Mouse (Mus musculus) limb, embryonic 15.5 days (tissue): ENCODE results near the gene Obscn. TPM values are rescaled to one million over a fixed set of nuclear protein-coding genes. Genes with fewer than 3 reads are reported as not detected.

Source experiments
- ATAC-seq: fragments of 200-750 bp; cut with Nextera tagmentation; 2 replicates; pipeline ENCODE4 v1.8.0; 2017; ENCODE audit warnings: low read depth, moderate TSS enrichment; ENCODE audit not compliant: insufficient number of reproducible peaks, low FRiP score, low TSS enrichment
- H3K27ac ChIP-seq: fragments of 300-500 bp; sonication (generic); 2 replicates; pipeline ENCODE4 v1.5.1; 2015; ENCODE audit warnings: moderate library complexity, mild to moderate bottlenecking, inconsistent platforms
- H3K27me3 ChIP-seq: fragments of 300-500 bp; sonication (generic); 2 replicates; pipeline ENCODE4 v1.6.1; 2015; ENCODE audit warnings: inconsistent platforms
- H3K36me3 ChIP-seq: fragments of 300-500 bp; sonication (generic); 2 replicates; pipeline ENCODE4 v1.6.1; 2015; ENCODE audit warnings: inconsistent platforms
- H3K4me1 ChIP-seq: fragments of 300-500 bp; sonication (generic); 2 replicates; pipeline ENCODE4 v1.6.1; 2015; ENCODE audit warnings: inconsistent platforms
- H3K4me2 ChIP-seq: fragments of 300-500 bp; sonication (generic); 2 replicates; pipeline ENCODE4 v1.6.1; 2015; ENCODE audit warnings: mild to moderate bottlenecking, inconsistent platforms
- H3K4me3 ChIP-seq: fragments of 300-500 bp; sonication (generic); 2 replicates; pipeline ENCODE4 v1.5.1; 2015; ENCODE audit warnings: mild to moderate bottlenecking, inconsistent platforms
- H3K9ac ChIP-seq: fragments of 300-500 bp; sonication (generic); 2 replicates; pipeline ENCODE4 v1.6.1; 2015; ENCODE audit warnings: inconsistent platforms
- H3K9me3 ChIP-seq: fragments of 300-500 bp; sonication (generic); 2 replicates; pipeline ENCODE4 v1.6.1; 2016; ENCODE audit warnings: inconsistent platforms
- WGBS: fragments of 180-500 bp; shearing (Covaris S2); methylation state at CpG from one replicate; pipeline ENCODE4 v1.1.7; 2015; 5-methylcytosine and 5-hydroxymethylcytosine counted together
- polyA plus RNA-seq: library from polyadenylated mRNA; unstranded; fragments of >200 nt; fragmentation: Nextera tagmentation; extraction: Ambion mirVana; gene quantifications from 2 replicates; pipeline ENCODE4 v1.2.1, GENCODE M21; 2015

Gene Obscn
- polyA plus RNA-seq, 1 experiment from 2014 or later: 2.2 TPM

- no peak overlapping the region for H3K4me2 ChIP-seq
- no peak overlapping the region for H3K27ac ChIP-seq
- no peaks in the 10 kb centered on the region for H3K27me3 ChIP-seq
- 65% methylated on average over 6 of the region's 6 CpGs for WGBS
- no peaks in the 10 kb centered on the region for H3K36me3 ChIP-seq
- no peaks in the 10 kb centered on the region for H3K4me1 ChIP-seq
- no peak overlapping the region for H3K4me3 ChIP-seq
- no peaks in the 10 kb centered on the region for H3K9me3 ChIP-seq
- ATAC-seq: no peak
- H3K9ac ChIP-seq: no peak overlapping the region
Measured at GRCm38 (mm10) chr11:59026411-59026810, 109.8 kb downstream of the Obscn start.

- no peaks in the 10 kb centered on the region for H3K9me3 ChIP-seq
- no peaks in the 10 kb centered on the region for H3K4me1 ChIP-seq
- no peak overlapping the region for H3K27ac ChIP-seq
- H3K4me3 ChIP-seq: no peak overlapping the region
- no peak overlapping the region for H3K4me2 ChIP-seq
- no peaks in the 10 kb centered on the region for H3K36me3 ChIP-seq
- WGBS: 37% methylated on average over 9 of the region's 9 CpGs
- no peak for ATAC-seq
- H3K27me3 ChIP-seq: no peaks in the 10 kb centered on the region
- H3K9ac ChIP-seq: no peak overlapping the region
Measured at GRCm38 (mm10) chr11:59015052-59015451, 121.2 kb downstream of the Obscn start.

GRCm38 (mm10) chr11:59002327-59003079 is 133.7 kb downstream of the Obscn start:
- Histone ChIP-seq H3K27ac (no peak overlapping the region), H3K4me2 (no peak overlapping the region), H3K4me1 (peaks cover 6% of the 10 kb centered on the region; the same call in 1 of the 2 replicates), H3K27me3 (no peaks in the 10 kb centered on the region), H3K9ac (no peak overlapping the region), H3K4me3 (no peak overlapping the region), H3K9me3 (no peaks in the 10 kb centered on the region), H3K36me3 (no peaks in the 10 kb centered on the region)
- 80% methylated on average over 7 of the region's 7 CpGs for WGBS
- no peak for ATAC-seq

GRCm38 (mm10) chr11:59000635-59001034 is 135.6 kb downstream of the Obscn start:
- H3K4me1 ChIP-seq: peaks cover 6% of the 10 kb centered on the region; the same call in 1 of the 2 replicates
- H3K9me3 ChIP-seq: no peaks in the 10 kb centered on the region
- ATAC-seq: no peak
- H3K4me3 ChIP-seq: no peak overlapping the region
- 93% methylated on average over 21 of the region's 21 CpGs for WGBS
- H3K27me3 ChIP-seq: peaks cover 17% of the 10 kb centered on the region; the same call in 1 of the 2 replicates
- no peak overlapping the region for H3K4me2 ChIP-seq
- H3K9ac ChIP-seq: no peak overlapping the region
- no peaks in the 10 kb centered on the region for H3K36me3 ChIP-seq
- no peak overlapping the region for H3K27ac ChIP-seq

GRCm38 (mm10) chr11:58999830-59000229 is 136.4 kb downstream of the Obscn start:
- WGBS: 79% methylated on average over 6 of the region's 6 CpGs

GRCm38 (mm10) chr11:58999158-58999557 is 137.0 kb downstream of the Obscn start:
- H3K9me3 ChIP-seq: no peaks in the 10 kb centered on the region
- no peak overlapping the region for H3K4me2 ChIP-seq
- 50% methylated on average over 11 of the region's 11 CpGs for WGBS
- H3K4me1 ChIP-seq: peaks cover 11% of the 10 kb centered on the region
- no peaks in the 10 kb centered on the region for H3K36me3 ChIP-seq
- no peak overlapping the region for H3K27ac ChIP-seq
- H3K4me3 ChIP-seq: no peak overlapping the region
- H3K9ac ChIP-seq: no peak overlapping the region
- no peak for ATAC-seq
- peaks cover 31% of the 10 kb centered on the region for H3K27me3 ChIP-seq

More at GRCm38 (mm10) chr11:58999830-59000229, 136.4 kb downstream of the Obscn start:
- no peak overlapping the region for H3K4me3 ChIP-seq
- H3K27me3 ChIP-seq: peaks cover 25% of the 10 kb centered on the region
- no peak overlapping the region for H3K4me2 ChIP-seq
- H3K36me3 ChIP-seq: no peaks in the 10 kb centered on the region
- no peak overlapping the region for H3K27ac ChIP-seq
- H3K4me1 ChIP-seq: peaks cover 6% of the 10 kb centered on the region; the same call in 1 of the 2 replicates
- no peaks in the 10 kb centered on the region for H3K9me3 ChIP-seq
- no peak for ATAC-seq
- H3K9ac ChIP-seq: no peak overlapping the region

- H3K9ac ChIP-seq: no peak overlapping the region
- ATAC-seq: no peak
- no peak overlapping the region for H3K27ac ChIP-seq
- no peak overlapping the region for H3K4me3 ChIP-seq
- H3K27me3 ChIP-seq: peaks cover 41% of the 10 kb centered on the region
- H3K4me1 ChIP-seq: peaks cover 13% of the 10 kb centered on the region
- no peak overlapping the region for H3K4me2 ChIP-seq
- H3K36me3 ChIP-seq: no peaks in the 10 kb centered on the region
- H3K9me3 ChIP-seq: no peaks in the 10 kb centered on the region
- 88% methylated on average over 5 of the region's 5 CpGs for WGBS
Measured at GRCm38 (mm10) chr11:58997541-58997940, 138.7 kb downstream of the Obscn start.

- Histone ChIP-seq H3K4me1 (peaks cover 13% of the 10 kb centered on the region), H3K9me3 (no peaks in the 10 kb centered on the region), H3K27ac (no peak overlapping the region), H3K4me3 (no peak overlapping the region), H3K4me2 (no peak overlapping the region), H3K9ac (no peak overlapping the region), H3K27me3 (peaks cover 41% of the 10 kb centered on the region), H3K36me3 (peaks cover 2% of the 10 kb centered on the region; the same call in 1 of the 2 replicates)
- WGBS: 50% methylated on average over 12 of the region's 12 CpGs
- no peak for ATAC-seq
Measured at GRCm38 (mm10) chr11:58995807-58996370, 140.3 kb downstream of the Obscn start.

GRCm38 (mm10) chr11:58995061-58995806 is 141.0 kb downstream of the Obscn start:
- Histone ChIP-seq H3K9me3 (no peaks in the 10 kb centered on the region), H3K36me3 (peaks cover 9% of the 10 kb centered on the region), H3K27me3 (peaks cover 41% of the 10 kb centered on the region), H3K4me1 (peaks cover 13% of the 10 kb centered on the region), H3K4me3 (peak overlapping the region; percentile 34; the same call in 1 of the 2 replicates), H3K4me2 (no peak overlapping the region), H3K27ac (no peak overlapping the region), H3K9ac (no peak overlapping the region)
- WGBS: 74% methylated on average over 9 of the region's 9 CpGs
- ATAC-seq: no peak

GRCm38 (mm10) chr11:58994337-58994826 is 141.8 kb downstream of the Obscn start:
- peak overlapping the region; percentile 61 for H3K4me2 ChIP-seq
- ATAC-seq: no peak
- peaks cover 12% of the 10 kb centered on the region for H3K4me1 ChIP-seq
- peaks cover 17% of the 10 kb centered on the region for H3K36me3 ChIP-seq
- H3K9me3 ChIP-seq: no peaks in the 10 kb centered on the region
- peaks cover 41% of the 10 kb centered on the region for H3K27me3 ChIP-seq
- WGBS: 3% methylated on average over 34 of the region's 35 CpGs
- no peak overlapping the region for H3K9ac ChIP-seq
- no peak overlapping the region for H3K27ac ChIP-seq
- H3K4me3 ChIP-seq: peak overlapping the region; percentile 34

- peaks cover 7% of the 10 kb centered on the region for H3K4me1 ChIP-seq
- no peaks in the 10 kb centered on the region for H3K9me3 ChIP-seq
- H3K27me3 ChIP-seq: peaks cover 41% of the 10 kb centered on the region
- no peak overlapping the region for H3K4me3 ChIP-seq
- no peak for ATAC-seq
- H3K4me2 ChIP-seq: no peak overlapping the region
- WGBS: 79% methylated on average over 6 of the region's 6 CpGs
- H3K9ac ChIP-seq: no peak overlapping the region
- H3K27ac ChIP-seq: no peak overlapping the region
- peaks cover 29% of the 10 kb centered on the region for H3K36me3 ChIP-seq
Measured at GRCm38 (mm10) chr11:58993091-58993670, 143.0 kb downstream of the Obscn start.
